Mouse (Mus musculus) stomach, embryonic 14.5 days (tissue): ENCODE data around the gene Trpm5. TPM values are rescaled to one million over a fixed set of nuclear protein-coding genes. Genes with fewer than 3 reads are reported as not detected.

Experiments used
- ATAC-seq: fragments of 200-750 bp; cut with Nextera tagmentation; 2 replicates; pipeline ENCODE4 v1.8.0; 2017; ENCODE audit warnings: low read depth, moderate TSS enrichment; ENCODE audit not compliant: insufficient number of reproducible peaks, insufficient read depth, low FRiP score
- H3K27ac ChIP-seq: fragments of 300-500 bp; sonication (generic); 2 replicates; pipeline ENCODE4 v1.5.1; 2014; ENCODE audit warnings: mild to moderate bottlenecking, low read length, moderate library complexity, mixed read lengths
- H3K27me3 ChIP-seq: fragments of 300-500 bp; sonication (generic); 2 replicates; pipeline ENCODE4 v1.6.1; 2014; ENCODE audit warnings: low read length, control low read depth, mixed read lengths; ENCODE audit not compliant: control insufficient read depth, insufficient read depth
- H3K36me3 ChIP-seq: fragments of 300-500 bp; sonication (generic); 2 replicates; pipeline ENCODE4 v1.6.1; 2014; ENCODE audit warnings: mild to moderate bottlenecking, control low read depth, low read length, moderate library complexity, mixed read lengths; ENCODE audit not compliant: control insufficient read depth, insufficient read depth
- H3K4me1 ChIP-seq: fragments of 300-500 bp; sonication (generic); 2 replicates; pipeline ENCODE4 v1.6.1; 2014; ENCODE audit warnings: low read length, control low read depth, mixed read lengths; ENCODE audit not compliant: control insufficient read depth, insufficient read depth
- H3K4me2 ChIP-seq: fragments of 300-500 bp; sonication (generic); replicated peaks from 2 replicates; pipeline ENCODE4 v1.6.1; 2014; ENCODE audit warnings: low read depth, low read length, control low read depth
- H3K4me3 ChIP-seq: fragments of 300-500 bp; sonication (generic); 2 replicates; pipeline ENCODE4 v1.5.1; 2014; ENCODE audit warnings: low read depth, low read length, control low read depth
- H3K9ac ChIP-seq: fragments of 300-500 bp; sonication (generic); replicated peaks from 2 replicates; pipeline ENCODE4 v1.6.1; 2014; ENCODE audit warnings: low read depth, mild to moderate bottlenecking, control low read depth, low read length, moderate library complexity, mixed read lengths
- H3K9me3 ChIP-seq: fragments of 300-500 bp; sonication (generic); 2 replicates; pipeline ENCODE4 v1.6.1; 2016; ENCODE audit warnings: low read depth, low read length, control low read depth; ENCODE audit not compliant: control insufficient read depth
- WGBS: fragments of 180-500 bp; shearing (Covaris S2); extraction: QIAGEN DNeasy Blood & Tissue Kit; methylation state at CpG from one replicate; pipeline ENCODE4 v1.1.7; 2014; 5-methylcytosine and 5-hydroxymethylcytosine counted together
- polyA plus RNA-seq: library from polyadenylated mRNA; unstranded; fragments of >200 nt; fragmentation: Nextera tagmentation; extraction: Ambion mirVana; gene quantifications from 2 replicates; pipeline ENCODE4 v1.2.1, GENCODE M21; 2014

Gene Trpm5
- polyA plus RNA-seq, 1 experiment from 2014 or later: 27.0 TPM

- no peak overlapping the region for H3K4me3 ChIP-seq
- H3K9me3 ChIP-seq: no peaks in the 10 kb centered on the region
- no peak overlapping the region for H3K27ac ChIP-seq
- H3K4me1 ChIP-seq: peaks cover 7% of the 10 kb centered on the region; the same call in 1 of the 2 replicates
- ATAC-seq: no peak
- H3K4me2 ChIP-seq: no peak overlapping the region
- no peaks in the 10 kb centered on the region for H3K36me3 ChIP-seq
- no peak overlapping the region for H3K9ac ChIP-seq
- WGBS: 92% methylated on average over 4 of the region's 4 CpGs
- H3K27me3 ChIP-seq: no peaks in the 10 kb centered on the region
Observed at GRCm38 (mm10) chr7:143037306-143037705, 57.1 kb downstream of the Trpm5 start.

- no peak for ATAC-seq
- H3K4me2 ChIP-seq: no peak overlapping the region
- no peak overlapping the region for H3K9ac ChIP-seq
- no peaks in the 10 kb centered on the region for H3K27me3 ChIP-seq
- WGBS: 73% methylated on average over 3 of the region's 3 CpGs
- no peaks in the 10 kb centered on the region for H3K9me3 ChIP-seq
- H3K36me3 ChIP-seq: no peaks in the 10 kb centered on the region
- H3K27ac ChIP-seq: no peak overlapping the region
- H3K4me3 ChIP-seq: no peak overlapping the region
- H3K4me1 ChIP-seq: 0 out of 2 replicates have a peak, but pooled peaks cover 6% of the 10 kb centered on the region
Observed at GRCm38 (mm10) chr7:143036787-143037186, 57.7 kb downstream of the Trpm5 start.

- H3K27me3 ChIP-seq: no peaks in the 10 kb centered on the region
Observed at GRCm38 (mm10) chr7:143034519-143035450, 59.7 kb downstream of the Trpm5 start.

GRCm38 (mm10) chr7:143034112-143034511 is 60.3 kb downstream of the Trpm5 start:
- WGBS: 94% methylated on average over 2 of the region's 2 CpGs
- Histone ChIP-seq H3K9ac (no peak overlapping the region), H3K4me3 (no peak overlapping the region), H3K4me1 (no peaks in the 10 kb centered on the region), H3K27me3 (no peaks in the 10 kb centered on the region), H3K36me3 (no peaks in the 10 kb centered on the region), H3K27ac (no peak overlapping the region), H3K9me3 (no peaks in the 10 kb centered on the region), H3K4me2 (no peak overlapping the region)
- ATAC-seq: no peak

More at GRCm38 (mm10) chr7:143034519-143035450, 59.7 kb downstream of the Trpm5 start:
- H3K27ac ChIP-seq: no peak overlapping the region
- H3K9me3 ChIP-seq: no peaks in the 10 kb centered on the region
- no peak overlapping the region for H3K9ac ChIP-seq
- H3K36me3 ChIP-seq: no peaks in the 10 kb centered on the region
- H3K4me2 ChIP-seq: no peak overlapping the region
- ATAC-seq: no peak
- WGBS: 86% methylated on average over 8 of the region's 8 CpGs
- H3K4me1 ChIP-seq: no peaks in the 10 kb centered on the region
- no peak overlapping the region for H3K4me3 ChIP-seq

- no peak overlapping the region for H3K27ac ChIP-seq
- H3K9me3 ChIP-seq: no peaks in the 10 kb centered on the region
- no peaks in the 10 kb centered on the region for H3K36me3 ChIP-seq
- H3K4me1 ChIP-seq: no peaks in the 10 kb centered on the region
- ATAC-seq: no peak
- H3K9ac ChIP-seq: no peak overlapping the region
- H3K4me2 ChIP-seq: no peak overlapping the region
- H3K27me3 ChIP-seq: no peaks in the 10 kb centered on the region
- no peak overlapping the region for H3K4me3 ChIP-seq
- WGBS: 87% methylated on average over 4 of the region's 4 CpGs
Observed at GRCm38 (mm10) chr7:143033581-143033980, 60.9 kb downstream of the Trpm5 start.

- no peak overlapping the region for H3K4me2 ChIP-seq
- H3K9ac ChIP-seq: no peak overlapping the region
- ATAC-seq: no peak
- no peaks in the 10 kb centered on the region for H3K27me3 ChIP-seq
- H3K9me3 ChIP-seq: no peaks in the 10 kb centered on the region
- H3K4me1 ChIP-seq: peaks cover 5% of the 10 kb centered on the region
- H3K36me3 ChIP-seq: no peaks in the 10 kb centered on the region
- no peak overlapping the region for H3K27ac ChIP-seq
- H3K4me3 ChIP-seq: no peak overlapping the region
- 71% methylated on average over 1 of the region's 1 CpGs for WGBS
Observed at GRCm38 (mm10) chr7:143031816-143032215, 62.6 kb downstream of the Trpm5 start.

GRCm38 (mm10) chr7:143027196-143027595 is 67.2 kb downstream of the Trpm5 start:
- H3K36me3 ChIP-seq: no peaks in the 10 kb centered on the region
- H3K4me1 ChIP-seq: peaks cover 5% of the 10 kb centered on the region
- H3K4me2 ChIP-seq: no peak overlapping the region
- H3K27me3 ChIP-seq: no peaks in the 10 kb centered on the region
- no peak overlapping the region for H3K27ac ChIP-seq
- WGBS: 69% methylated on average over 4 of the region's 4 CpGs
- H3K9me3 ChIP-seq: no peaks in the 10 kb centered on the region
- ATAC-seq: no peak
- no peak overlapping the region for H3K9ac ChIP-seq
- no peak overlapping the region for H3K4me3 ChIP-seq

- no peak overlapping the region for H3K9ac ChIP-seq
- H3K9me3 ChIP-seq: no peaks in the 10 kb centered on the region
- H3K4me1 ChIP-seq: peaks cover 8% of the 10 kb centered on the region
- H3K36me3 ChIP-seq: no peaks in the 10 kb centered on the region
- 84% methylated on average over 3 of the region's 3 CpGs for WGBS
- no peak overlapping the region for H3K27ac ChIP-seq
- H3K27me3 ChIP-seq: no peaks in the 10 kb centered on the region
- H3K4me2 ChIP-seq: no peak overlapping the region
- no peak overlapping the region for H3K4me3 ChIP-seq
- no peak for ATAC-seq
Observed at GRCm38 (mm10) chr7:143025496-143025895, 68.9 kb downstream of the Trpm5 start.
